Mouse (Mus musculus) CH12.LX (cell line): ENCODE measurements around the gene Cgrrf1.

ENCODE experiments used
- CTCF ChIP-seq, 2 experiments: IDR thresholded peaks in 1 of 2; conservative IDR thresholded peaks in 1 of 2; 2 replicates each; pipeline ENCODE4 v1.5.1; 2011 to 2012; ENCODE audit warnings: low read depth in 2 of 2, low read length in 2 of 2, improper control_type of control experiment in 1 of 2, inconsistent platforms in 1 of 2, mild to moderate bottlenecking in 1 of 2, moderate library complexity in 1 of 2
- E2F4 ChIP-seq: IDR thresholded peaks from 2 replicates; pipeline ENCODE4 v1.6.1; 2011; ENCODE audit warnings: low read depth, low read length, improper control_type of control experiment; ENCODE audit not compliant: insufficient replicate concordance
- EP300 ChIP-seq: IDR thresholded peaks from 2 replicates; pipeline ENCODE4 v1.6.1; 2011; ENCODE audit warnings: low read length, improper control_type of control experiment
- MAFK ChIP-seq: IDR thresholded peaks from 2 replicates; pipeline ENCODE4 v1.6.1; 2011; ENCODE audit warnings: low read length, improper control_type of control experiment; ENCODE audit not compliant: insufficient replicate concordance
- MAX ChIP-seq: IDR thresholded peaks from 2 replicates; pipeline ENCODE4 v1.6.1; 2011; ENCODE audit warnings: low read length, improper control_type of control experiment
- POLR2A ChIP-seq: IDR thresholded peaks from 2 replicates; pipeline ENCODE4 v1.6.1; 2011; ENCODE audit warnings: low read depth, mild to moderate bottlenecking, improper control_type of control experiment, low read length
- POLR2AphosphoS2 ChIP-seq: IDR thresholded peaks from 2 replicates; pipeline ENCODE4 v1.6.1; 2011; ENCODE audit warnings: low read depth, low read length, improper control_type of control experiment
- SIN3A ChIP-seq: IDR thresholded peaks from 2 replicates; pipeline ENCODE4 v1.6.1; 2012; ENCODE audit warnings: low read length, improper control_type of control experiment, inconsistent platforms
- USF1 ChIP-seq: IDR thresholded peaks from 2 replicates; pipeline ENCODE4 v1.6.1; 2014; ENCODE audit warnings: low read depth, mild to moderate bottlenecking, inconsistent platforms, low read length, improper control_type of control experiment
- ZC3H11A ChIP-seq: IDR thresholded peaks from 2 replicates; pipeline ENCODE4 v1.6.1; 2012; ENCODE audit warnings: low read depth, mild to moderate bottlenecking, inconsistent platforms, low read length, improper control_type of control experiment
- ZKSCAN1 ChIP-seq: IDR thresholded peaks from 2 replicates; pipeline ENCODE4 v1.6.1; 2012; ENCODE audit warnings: low read depth, inconsistent platforms, low read length, improper control_type of control experiment, borderline replicate concordance
- ZMIZ1 ChIP-seq: IDR thresholded peaks from 2 replicates; pipeline ENCODE4 v1.6.1; 2012; ENCODE audit warnings: low read depth, mild to moderate bottlenecking, inconsistent platforms, low read length, improper control_type of control experiment
- ZNF384 ChIP-seq: IDR thresholded peaks from 2 replicates; pipeline ENCODE4 v1.6.1; 2012; ENCODE audit warnings: low read depth, low read length, improper control_type of control experiment, inconsistent platforms

DNA sequence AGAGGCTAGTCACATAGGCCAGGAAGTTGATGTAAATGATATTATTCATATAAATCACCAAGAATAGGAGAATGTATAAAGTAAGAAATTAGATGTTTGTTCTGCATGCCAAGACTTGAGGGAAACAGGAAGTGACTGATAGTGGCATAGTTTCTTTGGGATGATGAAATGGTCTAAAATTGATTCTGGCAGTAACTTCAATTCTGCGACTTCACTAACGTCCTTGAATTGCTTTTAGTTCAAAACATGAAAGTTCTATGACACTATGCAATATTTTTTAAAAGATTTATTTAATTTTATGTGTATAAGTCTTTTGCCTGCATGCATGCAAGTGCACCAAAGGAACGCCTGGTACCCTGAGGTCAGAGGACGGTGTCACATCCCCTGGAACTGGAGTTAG lies 28.7 kb upstream of the Cgrrf1 start:
- TF ChIP-seq MAFK, result no peak
- no peak for TF ChIP-seq MAX
- TF ChIP-seq CTCF (conservative IDR thresholded peaks at IDR 0.05 in 1 of 2, IDR thresholded peaks at IDR 0.05 in 1 of 2; ENCODE audit: low read depth in 2 of 2, low read length in 2 of 2), result no peak
- no peak for TF ChIP-seq POLR2AphosphoS2
- no peak for TF ChIP-seq ZKSCAN1
- TF ChIP-seq POLR2A, result no peak
- no peak for TF ChIP-seq EP300
- no peak for TF ChIP-seq USF1
- TF ChIP-seq ZC3H11A, result no peak
- no peak for TF ChIP-seq ZMIZ1
- TF ChIP-seq SIN3A, result no peak
- no peak for TF ChIP-seq ZNF384
- TF ChIP-seq E2F4, result no peak
